Mouse (Mus musculus) myocyte (in vitro differentiated cells): Measurements from ENCODE around the gene Gm3486. TPM values are rescaled to one million over a fixed set of nuclear protein-coding genes. Genes with fewer than 3 reads are reported as not detected.
"Not testable (repeated sequence)": the region's sequence is repeated elsewhere in the genome, so short reads cannot be mapped to it uniquely, and the experiment has no call there.

Experiments used
- H3K27me3 ChIP-seq: one replicate; pipeline ENCODE4 v1.6.1; 2011; ENCODE audit not compliant: control insufficient read depth, insufficient read depth, insufficient read length
- H3K36me3 ChIP-seq: one replicate; pipeline ENCODE4 v1.6.1; 2011; ENCODE audit not compliant: control insufficient read depth, insufficient read depth
- H3K4me2 ChIP-seq: one replicate; pipeline ENCODE4 v1.6.1; 2011; ENCODE audit warnings: low read depth, control low read depth
- H3K4me3 ChIP-seq: one replicate; pipeline ENCODE4 v1.5.1; 2011; ENCODE audit warnings: mild to moderate bottlenecking, control low read depth, moderate library complexity
- H3K79me2 ChIP-seq: one replicate; pipeline ENCODE4 v1.6.1; 2011; ENCODE audit not compliant: control insufficient read depth, insufficient read depth
- H3ac ChIP-seq: one replicate; pipeline ENCODE4 v1.6.1; 2011; ENCODE audit not compliant: control insufficient read depth, insufficient read length
- polyA plus RNA-seq: library from polyadenylated mRNA; unstranded; fragments of >200 nt; fragmentation: generic; extraction: Trizol; gene quantifications from one replicate; pipeline ENCODE4 v1.2.1, GENCODE M21; 2012; ENCODE audit warnings: missing spikeins

Gm3486 gene
- polyA plus RNA-seq: not detected

DNA sequence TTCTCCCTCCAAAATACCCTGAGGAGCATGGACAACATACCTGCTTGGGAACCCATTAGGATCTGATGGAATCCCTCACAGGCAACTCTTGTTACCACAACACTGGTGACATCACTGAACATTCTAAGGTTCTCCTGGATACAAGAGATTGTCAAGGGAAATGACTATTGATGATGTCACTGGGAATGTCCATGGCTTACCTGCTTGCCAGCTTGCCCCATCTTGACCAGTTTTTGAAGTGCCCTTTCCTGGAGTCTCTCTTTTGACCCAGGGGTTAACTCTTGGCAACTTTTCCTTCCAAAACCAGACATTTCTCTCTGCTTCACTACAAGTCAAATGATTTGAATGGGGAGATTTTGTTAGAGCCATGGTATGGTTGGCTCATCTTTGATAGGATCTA lies at the start of gene Gm3486:
TSS of gene Gm3486 (minus strand) at position 101 of the 400 bp plus-strand sequence.
- H3ac ChIP-seq, H3K36me3 ChIP-seq, H3K4me2 ChIP-seq, H3K79me2 ChIP-seq, H3K27me3 ChIP-seq, H3K4me3 ChIP-seq: not testable (repeated sequence)

DNA sequence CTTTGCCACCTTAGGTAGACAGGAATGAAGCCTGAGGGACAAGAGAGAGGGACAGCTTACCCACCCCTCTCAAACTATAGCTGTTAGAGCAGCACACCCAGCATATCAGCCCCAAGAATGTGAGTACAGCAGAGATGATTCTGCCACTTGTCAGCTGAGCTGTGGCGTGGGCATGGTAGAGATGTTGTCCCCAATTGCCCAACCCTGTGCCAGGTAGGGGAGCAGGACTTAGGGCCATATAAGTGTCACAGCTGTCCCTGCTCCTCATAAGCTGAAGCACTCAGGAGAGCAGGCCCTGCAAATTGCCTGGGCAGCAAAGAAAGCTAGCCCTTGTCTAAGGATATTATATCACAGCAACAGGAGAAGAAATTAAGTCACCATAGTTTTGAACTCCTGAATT lies 35.4 kb upstream of the Gm3486 start:
- not testable (repeated sequence) for H3ac ChIP-seq, H3K4me2 ChIP-seq, H3K4me3 ChIP-seq, H3K79me2 ChIP-seq, H3K27me3 ChIP-seq, H3K36me3 ChIP-seq

DNA sequence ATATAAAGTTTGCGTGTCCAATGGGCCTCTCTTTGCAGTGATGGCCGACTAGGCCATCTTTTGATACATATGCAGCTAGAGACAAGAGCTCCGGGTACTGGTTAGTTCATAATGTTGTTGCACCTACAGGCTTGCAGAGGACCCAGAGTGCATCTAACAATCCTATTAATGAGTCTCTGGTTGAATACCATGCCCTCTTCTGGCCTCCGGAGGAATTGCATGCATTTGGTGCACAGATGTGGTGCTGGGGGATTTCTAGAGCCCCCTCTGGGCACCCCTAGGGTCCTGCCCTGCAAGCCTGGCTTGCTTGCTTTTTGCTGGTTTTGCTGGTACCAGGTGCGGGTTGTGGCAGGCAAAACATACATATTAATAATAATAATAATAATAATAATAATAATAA lies 31.4 kb upstream of the Gm3486 start:
- H3K36me3 ChIP-seq, H3K4me3 ChIP-seq, H3K27me3 ChIP-seq, H3K4me2 ChIP-seq, H3ac ChIP-seq, H3K79me2 ChIP-seq: not testable (repeated sequence)

DNA sequence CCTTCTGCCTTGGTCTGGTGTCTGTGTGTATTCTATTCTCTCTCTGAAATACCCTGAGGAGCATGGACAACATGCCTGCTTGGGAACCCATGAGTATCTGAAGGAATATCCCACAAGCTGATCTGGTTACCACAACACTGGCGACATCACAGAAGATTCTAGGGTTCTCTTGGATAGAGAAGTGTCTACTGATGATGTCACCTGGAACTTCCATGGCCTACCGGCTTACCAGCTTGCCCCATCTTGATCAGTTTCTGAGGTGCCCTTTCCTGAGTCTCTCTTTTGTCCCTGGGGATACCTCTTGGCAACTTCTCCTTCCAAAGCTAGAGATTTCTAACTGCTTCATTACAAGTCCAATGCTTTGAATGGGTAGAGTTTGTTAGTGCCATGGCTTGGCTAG lies 35.9 kb downstream of the Gm3486 start, which contains the start of gene Gm7954:
TSS of gene Gm7954 (minus strand) at position 101 of the 400 bp plus-strand sequence.
- H3ac ChIP-seq, H3K4me3 ChIP-seq, H3K36me3 ChIP-seq, H3K79me2 ChIP-seq, H3K27me3 ChIP-seq, H3K4me2 ChIP-seq: not testable (repeated sequence)

Other genes with a start within 250 kb of the Gm3486 start
- not detected for gene Gm2832, start 210.7 kb downstream of the Gm3486 start, polyA plus RNA-seq
- not detected for gene Gm5798, start 140.9 kb downstream of the Gm3486 start, polyA plus RNA-seq
- gene Gm7945, start 103.1 kb downstream of the Gm3486 start, polyA plus RNA-seq: not detected
- gene Gm6482, start 81.2 kb downstream of the Gm3486 start, polyA plus RNA-seq: not detected
- not detected for gene Gm7954, start 36.0 kb downstream of the Gm3486 start, polyA plus RNA-seq
- not detected for gene Gm7970, start 66.1 kb upstream of the Gm3486 start, polyA plus RNA-seq
- not detected for gene 1700049E17Rik2, start 83.7 kb upstream of the Gm3486 start, polyA plus RNA-seq
- not detected for gene Gm3072, start 135.1 kb upstream of the Gm3486 start, polyA plus RNA-seq
- not detected for gene Gm3676, start 157.0 kb upstream of the Gm3486 start, polyA plus RNA-seq
- gene Gm8068, start 212.4 kb upstream of the Gm3486 start, polyA plus RNA-seq: not detected